Mouse (Mus musculus) cortical plate, adult 2 months (tissue): ENCODE measurements at regions not wholly inside any gene's neighbourhood (a gene's known extent, or its start where the extent isn't known, plus 50 kb on each side); places are given as distances from the start of the nearest gene placed in this dataset.

Source experiments
- H3K27ac ChIP-seq: fragments of 200-500 bp; 2 replicates; pipeline ENCODE4 v1.5.1; 2012; ENCODE audit warnings: low read length, control low read depth, inconsistent platforms; ENCODE audit not compliant: insufficient read depth
- H3K4me1 ChIP-seq: fragments of 200-500 bp; 2 replicates; pipeline ENCODE4 v1.6.1; 2011; ENCODE audit warnings: low read length; ENCODE audit not compliant: control insufficient read depth, insufficient read depth
- H3K4me3 ChIP-seq: fragments of 200-500 bp; 2 replicates; pipeline ENCODE4 v1.5.1; 2011; ENCODE audit warnings: mild to moderate bottlenecking, low read length, control low read depth; ENCODE audit not compliant: insufficient read depth
- CTCF ChIP-seq: fragments of 200-500 bp; IDR thresholded peaks from 2 replicates; pipeline ENCODE4 v1.5.1; 2011; ENCODE audit warnings: mild to moderate bottlenecking, control low read depth, low read length; ENCODE audit not compliant: insufficient read depth; ENCODE audit errors: extremely low read depth
- POLR2A ChIP-seq: fragments of 200-500 bp; IDR thresholded peaks from 2 replicates; pipeline ENCODE4 v1.6.1; 2011; ENCODE audit warnings: mild to moderate bottlenecking, low read length, control low read depth; ENCODE audit not compliant: insufficient read depth; ENCODE audit errors: extremely low read depth

GRCm38 (mm10) chr15:59232290-59232689, 343.2 kb downstream of the Gm49356 start:
- TF ChIP-seq CTCF (no peak), POLR2A (no peak)
- no peak overlapping the region for H3K27ac ChIP-seq

GRCm38 (mm10) chr15:59237446-59238161, 348.5 kb downstream of the Gm49356 start:
- no peak overlapping the region for H3K27ac ChIP-seq
- TF ChIP-seq CTCF (no peak), POLR2A (no peak)
- H3K4me3 ChIP-seq = no peak overlapping the region
- no peaks in the 10 kb centered on the region for H3K4me1 ChIP-seq

More at GRCm38 (mm10) chr15:59232290-59232689, 343.2 kb downstream of the Gm49356 start:
- Histone ChIP-seq H3K4me1 (no peaks in the 10 kb centered on the region), H3K4me3 (no peak overlapping the region)

- H3K4me3 ChIP-seq = no peak overlapping the region
- no peak for TF ChIP-seq POLR2A
- no peak for TF ChIP-seq CTCF
- H3K27ac ChIP-seq = no peak overlapping the region
- no peaks in the 10 kb centered on the region for H3K4me1 ChIP-seq
These were observed 352.7 kb downstream of the Gm49356 start for GRCm38 (mm10) chr15:59241752-59242151.

GRCm38 (mm10) chr15:59245927-59246649, 357.0 kb downstream of the Gm49356 start:
- TF ChIP-seq CTCF = no peak
- Histone ChIP-seq H3K4me3 (no peak overlapping the region), H3K4me1 (no peaks in the 10 kb centered on the region), H3K27ac (peak overlapping the region; percentile 53)

GRCm38 (mm10) chr15:59248477-59249260, 359.6 kb downstream of the Gm49356 start:
- H3K27ac ChIP-seq = no peak overlapping the region
- TF ChIP-seq CTCF (no peak), POLR2A (no peak)
- no peaks in the 10 kb centered on the region for H3K4me1 ChIP-seq
- no peak overlapping the region for H3K4me3 ChIP-seq

- TF ChIP-seq POLR2A (no peak), CTCF (no peak)
- Histone ChIP-seq H3K27ac (no peak overlapping the region), H3K4me3 (no peak overlapping the region), H3K4me1 (no peaks in the 10 kb centered on the region)
These were observed 372.3 kb downstream of the Gm49356 start for GRCm38 (mm10) chr15:59261380-59261779.

GRCm38 (mm10) chr15:59262380-59262779, 373.3 kb downstream of the Gm49356 start:
- Histone ChIP-seq H3K27ac (no peak overlapping the region), H3K4me3 (no peak overlapping the region), H3K4me1 (no peaks in the 10 kb centered on the region)
- TF ChIP-seq CTCF (no peak), POLR2A (no peak)

- Histone ChIP-seq H3K27ac (no peak overlapping the region), H3K4me3 (no peak overlapping the region), H3K4me1 (no peaks in the 10 kb centered on the region)
- TF ChIP-seq POLR2A = no peak
- TF ChIP-seq CTCF = no peak
These were observed 374.6 kb downstream of the Gm49356 start for GRCm38 (mm10) chr15:59263433-59264328.
